Mouse (Mus musculus): ENCODE data around the gene Neurod1. TPM values are rescaled to one million over a fixed set of nuclear protein-coding genes. Genes with fewer than 3 reads are reported as not detected.

Neurod1 gene
- total and polyA plus RNA-seq, 3 experiments: not detected

- dilution Hi-C loops (cut with MboI; ENCODE audit: extremely low pct_ligation_motif_present, extremely low pct_unique_long_range_greater_than_20kb, low sequenced_read_pairs) (no loop called here), in situ Hi-C loops (cut with MboI; ENCODE audit: low pct_ligation_motif_present, low pct_unique_long_range_greater_than_20kb, low sequenced_read_pairs) (no loop called here)
- Histone ChIP-seq H3K36me3 (replicated peaks in 1 of 2; ENCODE audit: control insufficient read depth in 1 of 2, insufficient read depth in 1 of 2, low read length in 1 of 2) (no peaks in the 10 kb centered on the region), H3K4me1 (ENCODE audit: control insufficient read depth in 1 of 2, insufficient read depth in 2 of 2) (no peaks in the 10 kb centered on the region), H3K9me3 (replicated peaks; ENCODE audit: low read length) (no peaks in the 10 kb centered on the region), H3K9ac (ENCODE audit: insufficient read depth, low read depth) (no peak overlapping the region), H3K4me3 (replicated peaks in 1 of 3; ENCODE audit: low read depth in 2 of 3, low read length in 2 of 3, poor library complexity in 1 of 3) (no peak overlapping the region), H3K4me2 (ENCODE audit: insufficient read depth, low read depth, poor library complexity, severe bottlenecking) (no peak overlapping the region), H3K79me2 (replicated peaks; ENCODE audit: control insufficient read depth, extremely low read depth, insufficient read depth, poor library complexity, severe bottlenecking) (no peaks in the 10 kb centered on the region), H3K27me3 (replicated peaks) (no peaks in the 10 kb centered on the region), H3K27ac (ENCODE audit: insufficient read depth, low read depth) (no peak overlapping the region)
- TF ChIP-seq JUN (IDR thresholded peaks at IDR 0.05; ENCODE audit: insufficient read depth, low read depth, low read length) (no peak), ZKSCAN1 (IDR thresholded peaks at IDR 0.05; ENCODE audit: borderline replicate concordance, low read depth, low read length) (no peak), JUND (conservative IDR thresholded peaks at IDR 0.05; ENCODE audit: low read depth, low read length) (no peak), MAFK (IDR thresholded peaks at IDR 0.05; ENCODE audit: insufficient replicate concordance, low read length) (no peak), MYC (IDR thresholded peaks at IDR 0.05; ENCODE audit: low read depth, low read length) (no peak), CHD1 (IDR thresholded peaks at IDR 0.05; ENCODE audit: low read depth, low read length) (no peak), USF2 (conservative IDR thresholded peaks at IDR 0.05; ENCODE audit: low read depth, low read length) (no peak), SMC3 (IDR thresholded peaks at IDR 0.05; ENCODE audit: low read depth, low read length) (no peak), BHLHE40 (IDR thresholded peaks at IDR 0.05; ENCODE audit: low read depth, low read length) (no peak), HCFC1 (IDR thresholded peaks at IDR 0.05; ENCODE audit: low read depth, low read length) (no peak), SIN3A (IDR thresholded peaks at IDR 0.05; ENCODE audit: low read length) (no peak), ZNF384 (IDR thresholded peaks at IDR 0.05; ENCODE audit: low read depth, low read length) (no peak), ZMIZ1 (IDR thresholded peaks at IDR 0.05; ENCODE audit: low read depth, low read length) (no peak), NRF1 (IDR thresholded peaks at IDR 0.05; ENCODE audit: low read depth, low read length) (no peak), MAX (IDR thresholded peaks at IDR 0.05; ENCODE audit: low read length) (no peak), KAT2A (IDR thresholded peaks at IDR 0.05; ENCODE audit: insufficient replicate concordance, low read length) (no peak)
- DNase-seq (ENCODE audit: extremely low read depth): no peak
These were observed 26.5 kb downstream of the Neurod1 start for GRCm38 (mm10) chr2:79430061-79430460.

GRCm38 (mm10) chr2:79429650-79430049 lies 26.9 kb downstream of the Neurod1 start:
- H3K36me3 ChIP-seq (replicated peaks in 1 of 2; ENCODE audit: control insufficient read depth in 1 of 2, insufficient read depth in 1 of 2, low read length in 1 of 2): no peaks in the 10 kb centered on the region
- no peak for TF ChIP-seq E2F4 (IDR thresholded peaks at IDR 0.05; ENCODE audit: insufficient replicate concordance, low read depth, low read length)
- no peak for TF ChIP-seq SMC3 (IDR thresholded peaks at IDR 0.05; ENCODE audit: low read depth, low read length)
- no peak for TF ChIP-seq CTCF (conservative IDR thresholded peaks at IDR 0.05 in 1 of 2, IDR thresholded peaks at IDR 0.05 in 1 of 2; ENCODE audit: low read depth in 2 of 2, low read length in 2 of 2)
- no peak for TF ChIP-seq USF1 (IDR thresholded peaks at IDR 0.05; ENCODE audit: low read depth, low read length)
- TF ChIP-seq POLR2AphosphoS2 (IDR thresholded peaks at IDR 0.05; ENCODE audit: low read depth, low read length): no peak
- no peak for TF ChIP-seq MAFK (IDR thresholded peaks at IDR 0.05; ENCODE audit: insufficient replicate concordance, low read length)
- TF ChIP-seq ZKSCAN1 (IDR thresholded peaks at IDR 0.05; ENCODE audit: borderline replicate concordance, low read depth, low read length): no peak
- no peak for TF ChIP-seq JUND (conservative IDR thresholded peaks at IDR 0.05; ENCODE audit: low read depth, low read length)
- no peak for TF ChIP-seq GABPA (IDR thresholded peaks at IDR 0.05; ENCODE audit: insufficient replicate concordance, low read depth, low read length)
- no peak for TF ChIP-seq MYC (IDR thresholded peaks at IDR 0.05; ENCODE audit: low read depth, low read length)
- TF ChIP-seq SIN3A (IDR thresholded peaks at IDR 0.05; ENCODE audit: low read length): no peak
- no peak for TF ChIP-seq CHD2 (IDR thresholded peaks at IDR 0.05; ENCODE audit: low read length)
- TF ChIP-seq USF2 (conservative IDR thresholded peaks at IDR 0.05; ENCODE audit: low read depth, low read length): no peak
- no peak for TF ChIP-seq ELF1 (IDR thresholded peaks at IDR 0.05; ENCODE audit: low read depth, low read length)
- no peak for TF ChIP-seq NRF1 (IDR thresholded peaks at IDR 0.05; ENCODE audit: low read depth, low read length)
- TF ChIP-seq MXI1 (IDR thresholded peaks at IDR 0.05; ENCODE audit: low read depth, low read length): no peak
- no peaks in the 10 kb centered on the region for H3K79me2 ChIP-seq (replicated peaks; ENCODE audit: control insufficient read depth, extremely low read depth, insufficient read depth, poor library complexity, severe bottlenecking)
- H3K27ac ChIP-seq (ENCODE audit: insufficient read depth, low read depth): no peak overlapping the region
- no peak overlapping the region for H3K4me3 ChIP-seq (replicated peaks in 1 of 3; ENCODE audit: low read depth in 2 of 3, low read length in 2 of 3, poor library complexity in 1 of 3)
- no peaks in the 10 kb centered on the region for H3K27me3 ChIP-seq (replicated peaks)
- in situ Hi-C loops (cut with MboI; ENCODE audit: low pct_ligation_motif_present, low pct_unique_long_range_greater_than_20kb, low sequenced_read_pairs): no loop called here
- dilution Hi-C loops (cut with MboI; ENCODE audit: extremely low pct_ligation_motif_present, extremely low pct_unique_long_range_greater_than_20kb, low sequenced_read_pairs): no loop called here
- no peaks in the 10 kb centered on the region for H3K9me3 ChIP-seq (replicated peaks; ENCODE audit: low read length)
- DNase-seq (ENCODE audit: extremely low read depth): no peak
- no peaks in the 10 kb centered on the region for H3K4me1 ChIP-seq (ENCODE audit: control insufficient read depth in 1 of 2, insufficient read depth in 2 of 2)
- H3K4me2 ChIP-seq (ENCODE audit: insufficient read depth, low read depth, poor library complexity, severe bottlenecking): no peak overlapping the region
- H3K9ac ChIP-seq (ENCODE audit: insufficient read depth, low read depth): no peak overlapping the region
